Mouse (Mus musculus) cerebellum, adult 2 months (tissue): ENCODE data around the gene Fam241a.

ENCODE experiments used
- CTCF ChIP-seq: fragments of 200-500 bp; IDR thresholded peaks from 2 replicates; pipeline ENCODE4 v1.5.1; 2011; ENCODE audit warnings: low read depth, mild to moderate bottlenecking, control low read depth, low read length, moderate library complexity, borderline replicate concordance; ENCODE audit not compliant: insufficient read depth
- POLR2A ChIP-seq: fragments of 200-500 bp; IDR thresholded peaks from 2 replicates; pipeline ENCODE4 v1.6.1; 2011; ENCODE audit warnings: low read length, control low read depth, borderline replicate concordance; ENCODE audit not compliant: insufficient read depth

DNA sequence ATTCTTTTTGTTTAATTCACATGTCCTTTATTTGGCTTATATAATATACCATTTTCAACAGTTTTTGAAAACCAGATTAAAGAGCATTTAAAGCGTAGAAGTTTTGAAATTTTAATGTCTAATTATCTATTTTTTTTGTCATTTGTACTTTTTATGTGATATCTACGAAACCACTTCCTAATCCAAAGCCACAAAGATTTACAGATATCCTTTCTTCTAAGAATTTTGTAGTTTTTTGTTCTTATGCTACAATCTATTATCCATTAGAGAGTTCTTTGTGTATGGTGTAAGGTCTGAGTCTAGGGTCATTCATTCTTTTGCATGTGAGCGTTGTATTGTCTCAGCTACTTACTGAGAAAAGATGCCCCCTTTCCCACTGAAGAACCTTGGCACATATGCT lies 21.4 kb upstream of the Fam241a start:
- TF ChIP-seq CTCF = no peak
- no peak for TF ChIP-seq POLR2A
